Mouse (Mus musculus): ENCODE results near the gene Zfp933. TPM values are rescaled to one million over a fixed set of nuclear protein-coding genes. Genes with fewer than 3 reads are reported as not detected.
"Not testable (repeated sequence)": the region's sequence is repeated elsewhere in the genome, so short reads cannot be mapped to it uniquely, and the experiment has no call there.

Gene Zfp933
- total RNA-seq, 2 experiments from 2014 or later, result 10.5 to 13.3 TPM

GRCm38 (mm10) chr4:147866056-147866455, 17.9 kb upstream of the Zfp933 start:
- intact Hi-C loops (cut with DNase I), result loop anchor here (5.0 kb wide), 1 partner anchor 459 kb away; no protein-coding TSS in a partner anchor
- DNase-seq, result no peak

- no peak for DNase-seq
- intact Hi-C loops (cut with DNase I), result loop anchor here (5.0 kb wide), 1 partner anchor 458 kb away; no protein-coding TSS in a partner anchor
These were observed 17.5 kb upstream of the Zfp933 start for GRCm38 (mm10) chr4:147865651-147866050.

- intact Hi-C loops (cut with DNase I), result no loop called here
- DNase-seq, result no peak
These were observed 13.9 kb upstream of the Zfp933 start for GRCm38 (mm10) chr4:147862051-147862450.

- no peak for DNase-seq
These were observed 2.6 kb upstream of the Zfp933 start for GRCm38 (mm10) chr4:147850776-147851175.

GRCm38 (mm10) chr4:147848584-147848991, 422 bp upstream of the Zfp933 start:
- DNase-seq, result no peak
- intact Hi-C loops (cut with DNase I), result loop anchor here (5.0 to 10.0 kb wide), 2 partner anchors 36 to 404 kb away; no protein-coding TSS in a partner anchor

More at GRCm38 (mm10) chr4:147850776-147851175, 2.6 kb upstream of the Zfp933 start:
- intact Hi-C loops (cut with DNase I), result loop anchor here (2.0 kb wide), 1 partner anchor 18 kb away; the partner anchor contains the start of genes Fv1 and Miip

- no peak for DNase-seq
- intact Hi-C loops (cut with DNase I), result loop anchor here (10.0 kb wide), 1 partner anchor 398 kb away; no protein-coding TSS in a partner anchor
These were observed 5.3 kb downstream of the Zfp933 start for GRCm38 (mm10) chr4:147842871-147843270.

- DNase-seq, result peak; percentile 17 to 22
- intact Hi-C loops (cut with DNase I), result not testable (repeated sequence)
These were observed 8.9 kb downstream of the Zfp933 start for GRCm38 (mm10) chr4:147839282-147839681.

GRCm38 (mm10) chr4:147824389-147824788, 23.8 kb downstream of the Zfp933 start:
- intact Hi-C loops (cut with DNase I), result no loop called here
- DNase-seq, result no peak

- DNase-seq; intact Hi-C loops (cut with DNase I): not testable (repeated sequence)
These were observed 26.8 kb downstream of the Zfp933 start for GRCm38 (mm10) chr4:147821414-147821813.

- not testable (repeated sequence) for DNase-seq
- intact Hi-C loops (cut with DNase I), result loop anchor here (10.0 kb wide), 1 partner anchor 255 kb away; no protein-coding TSS in a partner anchor
These were observed 28.5 kb downstream of the Zfp933 start for GRCm38 (mm10) chr4:147819659-147820058.

GRCm38 (mm10) chr4:147814592-147815167, 33.5 kb downstream of the Zfp933 start:
- intact Hi-C loops (cut with DNase I), result loop anchor here (5.0 to 10.0 kb wide), 2 partner anchors 33 to 250 kb away; partner anchors contain the start of gene Zfp933
- no peak for DNase-seq

GRCm38 (mm10) chr4:147813249-147813765, 34.9 kb downstream of the Zfp933 start:
- intact Hi-C loops (cut with DNase I), result loop anchor here (5.0 to 10.0 kb wide), 2 partner anchors 34 to 249 kb away; partner anchors contain the start of gene Zfp933
- DNase-seq, result no peak

- DNase-seq, result not testable (repeated sequence)
- intact Hi-C loops (cut with DNase I), result loop anchor here (5.0 to 10.0 kb wide), 2 partner anchors 37 to 245 kb away; partner anchors contain the start of gene Zfp933
These were observed 38.2 kb downstream of the Zfp933 start for GRCm38 (mm10) chr4:147809966-147810304.

- DNase-seq, result peak; percentile 26 to 48
- intact Hi-C loops (cut with DNase I), result not testable (repeated sequence)
These were observed 38.7 kb downstream of the Zfp933 start, which contains the start of gene Zfp984 for GRCm38 (mm10) chr4:147809292-147809965. Zfp984 (minus strand) TSS chr4:147809788.

- DNase-seq; intact Hi-C loops (cut with DNase I): not testable (repeated sequence)
These were observed 39.7 kb downstream of the Zfp933 start for GRCm38 (mm10) chr4:147808483-147808882.

GRCm38 (mm10) chr4:147795308-147795707, 52.9 kb downstream of the Zfp933 start:
- intact Hi-C loops (cut with DNase I); DNase-seq: not testable (repeated sequence)

GRCm38 (mm10) chr4:147794026-147794665, 54.0 kb downstream of the Zfp933 start:
- DNase-seq; intact Hi-C loops (cut with DNase I): not testable (repeated sequence)

- intact Hi-C loops (cut with DNase I); DNase-seq: not testable (repeated sequence)
These were observed 54.7 kb downstream of the Zfp933 start for GRCm38 (mm10) chr4:147793390-147793916.

GRCm38 (mm10) chr4:147791729-147792128, 56.4 kb downstream of the Zfp933 start:
- DNase-seq; intact Hi-C loops (cut with DNase I): not testable (repeated sequence)

All from heart, postnatal 36 days (tissue).